Mouse (Mus musculus): ENCODE data around the gene Uggt2. TPM values are rescaled to one million over a fixed set of nuclear protein-coding genes. Genes with fewer than 3 reads are reported as not detected.

The Uggt2 gene
- total and polyA plus RNA-seq, 2 experiments from 2014 or later = 12.6 to 31.0 TPM

- H3K36me3 ChIP-seq (ENCODE audit: insufficient read depth, low read length) = no peaks in the 10 kb centered on the region
- ATAC-seq (ENCODE audit: low FRiP score) (no peak), DNase-seq (ENCODE audit: low spot score) (no peak)
- WGBS = 72% methylated on average over 4 of the region's 4 CpGs
- H3K4me1 ChIP-seq (ENCODE audit: insufficient read depth, low read length) = 0 out of 2 replicates have a peak, but pooled peaks cover 3% of the 10 kb centered on the region
- no peak overlapping the region for H3K4me2 ChIP-seq (ENCODE audit: low read depth, low read length, poor library complexity, severe bottlenecking)
- H3K27ac ChIP-seq (ENCODE audit: low read depth, low read length) = no peak overlapping the region
- no peaks in the 10 kb centered on the region for H3K9me3 ChIP-seq (ENCODE audit: low read length)
- H3K4me3 ChIP-seq (ENCODE audit: low read depth, low read length) = no peak overlapping the region
- TF ChIP-seq CTCF (IDR thresholded peaks at IDR 0.05) = no peak
- H3K27me3 ChIP-seq (ENCODE audit: insufficient read depth, low read length) = no peaks in the 10 kb centered on the region
- H3K9ac ChIP-seq (replicated peaks; ENCODE audit: low read length, poor library complexity, severe bottlenecking) = no peak overlapping the region
These were observed 158.3 kb downstream of the Uggt2 start for GRCm38 (mm10) chr14:118940796-118941495.

DNA sequence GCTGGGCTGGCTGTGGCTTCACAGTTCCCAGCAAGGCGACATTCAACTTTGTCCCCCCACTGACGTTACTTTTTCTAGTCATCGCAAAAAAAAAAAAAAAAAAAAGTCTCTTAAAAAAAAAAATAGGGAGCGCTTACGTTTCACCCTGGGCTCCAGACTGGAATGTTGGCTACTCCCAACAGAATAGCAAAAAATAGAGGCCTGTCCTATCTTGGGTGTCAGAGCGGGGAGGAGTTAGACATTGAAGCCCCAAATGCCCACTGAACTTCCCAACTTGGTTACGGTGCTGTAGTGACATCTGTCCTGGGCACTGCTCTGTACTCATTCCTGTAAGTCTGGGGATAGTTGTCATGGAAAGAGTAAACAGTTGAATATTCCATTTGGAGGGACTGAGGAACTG is 160.7 kb downstream of the Uggt2 start:
- Histone ChIP-seq H3K9me3 (ENCODE audit: low read length) (no peaks in the 10 kb centered on the region), H3K4me3 (ENCODE audit: low read depth, low read length) (peak overlapping the region; percentile 100), H3K4me2 (ENCODE audit: low read depth, low read length, poor library complexity, severe bottlenecking) (peak overlapping the region; percentile 71), H3K4me1 (ENCODE audit: insufficient read depth, low read length) (0 out of 2 replicates have a peak, but pooled peaks cover 3% of the 10 kb centered on the region), H3K36me3 (ENCODE audit: insufficient read depth, low read length) (no peaks in the 10 kb centered on the region), H3K9ac (replicated peaks; ENCODE audit: low read length, poor library complexity, severe bottlenecking) (peak overlapping the region; percentile 97), H3K27ac (ENCODE audit: low read depth, low read length) (0 out of 2 replicates have a peak overlapping the region, but pooled peaks have one; percentile 89), H3K27me3 (ENCODE audit: insufficient read depth, low read length) (no peaks in the 10 kb centered on the region)
- WGBS = 1% methylated on average over 7 of the region's 7 CpGs
- TF ChIP-seq CTCF (IDR thresholded peaks at IDR 0.05) = no peak
- DNase-seq (ENCODE audit: low spot score) (no peak), ATAC-seq (ENCODE audit: low FRiP score) (no peak)

GRCm38 (mm10) chr14:118937533-118938492 is 161.4 kb downstream of the Uggt2 start, which contains the start of gene Dnajc3:
Gene Dnajc3 (plus strand): TSS chr14:118937976.
- WGBS = 1% methylated on average over 103 of the region's 124 CpGs
- Histone ChIP-seq H3K4me2 (ENCODE audit: low read depth, low read length, poor library complexity, severe bottlenecking) (peak within 1 kb of the TSS; percentile 71), H3K27ac (ENCODE audit: low read depth, low read length) (peak within 1 kb of the TSS; percentile 89), H3K4me1 (ENCODE audit: insufficient read depth, low read length) (0 out of 2 replicates have a peak, but pooled peaks cover 3% of the 10 kb centered on the region), H3K9ac (replicated peaks; ENCODE audit: low read length, poor library complexity, severe bottlenecking) (peak within 1 kb of the TSS; percentile 97), H3K36me3 (ENCODE audit: insufficient read depth, low read length) (no peaks in the 10 kb centered on the region), H3K27me3 (ENCODE audit: insufficient read depth, low read length) (no peaks in the 10 kb centered on the region), H3K4me3 (ENCODE audit: low read depth, low read length) (peak within 1 kb of the TSS; percentile 100), H3K9me3 (ENCODE audit: low read length) (no peaks in the 10 kb centered on the region)
- peak; percentile 99 for DNase-seq (ENCODE audit: low spot score)
- no peak for TF ChIP-seq CTCF (IDR thresholded peaks at IDR 0.05)
- ATAC-seq (ENCODE audit: low FRiP score) = peak; percentile 100

- 0 out of 2 replicates have a peak, but pooled peaks cover 3% of the 10 kb centered on the region for H3K4me1 ChIP-seq (ENCODE audit: insufficient read depth, low read length)
- H3K4me2 ChIP-seq (ENCODE audit: low read depth, low read length, poor library complexity, severe bottlenecking) = peak overlapping the region; percentile 71
- peak overlapping the region; percentile 81; the same call in 1 of the 2 replicates for H3K27ac ChIP-seq (ENCODE audit: low read depth, low read length)
- WGBS = 31% methylated on average over 4 of the region's 4 CpGs
- no peak for TF ChIP-seq CTCF (IDR thresholded peaks at IDR 0.05)
- no peaks in the 10 kb centered on the region for H3K36me3 ChIP-seq (ENCODE audit: insufficient read depth, low read length)
- no peaks in the 10 kb centered on the region for H3K27me3 ChIP-seq (ENCODE audit: insufficient read depth, low read length)
- no peaks in the 10 kb centered on the region for H3K9me3 ChIP-seq (ENCODE audit: low read length)
- DNase-seq (ENCODE audit: low spot score) (no peak), ATAC-seq (ENCODE audit: low FRiP score) (no peak; the same call in 1 of the 2 replicates)
- H3K4me3 ChIP-seq (ENCODE audit: low read depth, low read length) = peak overlapping the region; percentile 100
- peak overlapping the region; percentile 66 for H3K9ac ChIP-seq (replicated peaks; ENCODE audit: low read length, poor library complexity, severe bottlenecking)
These were observed 162.3 kb downstream of the Uggt2 start for GRCm38 (mm10) chr14:118936952-118937351.

- no peaks in the 10 kb centered on the region for H3K9me3 ChIP-seq (ENCODE audit: low read length)
- no peak overlapping the region for H3K9ac ChIP-seq (replicated peaks; ENCODE audit: low read length, poor library complexity, severe bottlenecking)
- no peaks in the 10 kb centered on the region for H3K36me3 ChIP-seq (ENCODE audit: insufficient read depth, low read length)
- no peaks in the 10 kb centered on the region for H3K27me3 ChIP-seq (ENCODE audit: insufficient read depth, low read length)
- no peak overlapping the region for H3K27ac ChIP-seq (ENCODE audit: low read depth, low read length)
- TF ChIP-seq CTCF (IDR thresholded peaks at IDR 0.05) = no peak
- H3K4me3 ChIP-seq (ENCODE audit: low read depth, low read length) = no peak overlapping the region
- ATAC-seq (ENCODE audit: low FRiP score) = no peak
- no peak overlapping the region for H3K4me2 ChIP-seq (ENCODE audit: low read depth, low read length, poor library complexity, severe bottlenecking)
- WGBS = 63% methylated on average over 3 of the region's 3 CpGs
- DNase-seq (ENCODE audit: low spot score) = no peak
- H3K4me1 ChIP-seq (ENCODE audit: insufficient read depth, low read length) = 0 out of 2 replicates have a peak, but pooled peaks cover 3% of the 10 kb centered on the region
These were observed 163.0 kb downstream of the Uggt2 start for GRCm38 (mm10) chr14:118936236-118936635.

Other genes starting within 250 kb of the Uggt2 start
- 419 and 440 TPM in 2 replicates for gene Dzip1, start 174.0 kb downstream of the Uggt2 start, total RNA-seq (2014; rRNA removed)
- 116 and 123 TPM in 2 replicates for gene Dzip1, start 174.0 kb downstream of the Uggt2 start, polyA plus RNA-seq (2015; fragmentation: Nextera tagmentation; extraction: Ambion mirVana)
- 22.0 and 23.7 TPM in 2 replicates for gene Dnajc3, start 161.5 kb downstream of the Uggt2 start, total RNA-seq (2014; rRNA removed)
- 19.2 and 19.9 TPM in 2 replicates for gene Dnajc3, start 161.5 kb downstream of the Uggt2 start, polyA plus RNA-seq (2015; fragmentation: Nextera tagmentation; extraction: Ambion mirVana)
- gene Hs6st3, start 38.9 kb upstream of the Uggt2 start, total RNA-seq (2014; rRNA removed) = 28.9 and 36.6 TPM in 2 replicates
- gene Hs6st3, start 38.9 kb upstream of the Uggt2 start, polyA plus RNA-seq (2015; fragmentation: Nextera tagmentation; extraction: Ambion mirVana) = 0.98 and 1.8 TPM in 2 replicates